Mouse (Mus musculus): Measurements from ENCODE around the gene Ctrb1. TPM values are rescaled to one million over a fixed set of nuclear protein-coding genes. Genes with fewer than 3 reads are reported as not detected.
A peak's percentile ranks its signal among the peaks of the same experiment; 100 is the strongest.

Gene Ctrb1
- polyA plus RNA-seq, 1 experiment from 2014 or later = not detected

GRCm38 (mm10) chr8:111732406-111733085 lies 41.7 kb upstream of the Ctrb1 start:
- no peaks in the 10 kb centered on the region for H3K9me3 ChIP-seq (ENCODE audit: control insufficient read depth, low read length)
- H3K9ac ChIP-seq (ENCODE audit: low read depth, low read length) = peak overlapping the region; percentile 85
- H3K4me3 ChIP-seq (ENCODE audit: low read length) = peak overlapping the region; percentile 81
- no peaks in the 10 kb centered on the region for H3K36me3 ChIP-seq (ENCODE audit: control insufficient read depth, insufficient read depth, low read length)
- 24% methylated on average over 10 of the region's 10 CpGs for WGBS
- no peaks in the 10 kb centered on the region for H3K27me3 ChIP-seq (replicated peaks; ENCODE audit: control insufficient read depth, insufficient read depth, low read length)
- no peak; the same call in 1 of the 2 replicates for ATAC-seq
- H3K4me1 ChIP-seq (ENCODE audit: control insufficient read depth, insufficient read depth, low read depth, low read length) = peaks cover 80% of the 10 kb centered on the region
- peak overlapping the region; percentile 73 for H3K4me2 ChIP-seq (ENCODE audit: low read length)
- H3K27ac ChIP-seq (ENCODE audit: low read depth, low read length) = peak overlapping the region; percentile 86

- Histone ChIP-seq H3K4me1 (ENCODE audit: control insufficient read depth, insufficient read depth, low read depth, low read length) (peaks cover 85% of the 10 kb centered on the region), H3K27me3 (replicated peaks; ENCODE audit: control insufficient read depth, insufficient read depth, low read length) (no peaks in the 10 kb centered on the region), H3K4me3 (ENCODE audit: low read length) (peak overlapping the region; percentile 81), H3K36me3 (ENCODE audit: control insufficient read depth, insufficient read depth, low read length) (no peaks in the 10 kb centered on the region), H3K9ac (ENCODE audit: low read depth, low read length) (peak overlapping the region; percentile 85), H3K27ac (ENCODE audit: low read depth, low read length) (peak overlapping the region; percentile 86), H3K9me3 (ENCODE audit: control insufficient read depth, low read length) (no peaks in the 10 kb centered on the region), H3K4me2 (ENCODE audit: low read length) (peak overlapping the region; percentile 73)
- ATAC-seq = peak; percentile 95
- WGBS = 0% methylated on average over 28 of the region's 41 CpGs
These were observed 41.2 kb upstream of the Ctrb1 start for GRCm38 (mm10) chr8:111732004-111732403.

- ATAC-seq = peak; percentile 43
- peak overlapping the region; percentile 73 for H3K4me2 ChIP-seq (ENCODE audit: low read length)
- no peaks in the 10 kb centered on the region for H3K36me3 ChIP-seq (ENCODE audit: control insufficient read depth, insufficient read depth, low read length)
- no peaks in the 10 kb centered on the region for H3K9me3 ChIP-seq (ENCODE audit: control insufficient read depth, low read length)
- WGBS = under 1% methylated on average over 30 of the region's 39 CpGs
- H3K27ac ChIP-seq (ENCODE audit: low read depth, low read length) = peak overlapping the region; percentile 86
- peak overlapping the region; percentile 85 for H3K9ac ChIP-seq (ENCODE audit: low read depth, low read length)
- H3K4me1 ChIP-seq (ENCODE audit: control insufficient read depth, insufficient read depth, low read depth, low read length) = peaks cover 85% of the 10 kb centered on the region
- no peaks in the 10 kb centered on the region for H3K27me3 ChIP-seq (replicated peaks; ENCODE audit: control insufficient read depth, insufficient read depth, low read length)
- peak overlapping the region; percentile 81 for H3K4me3 ChIP-seq (ENCODE audit: low read length)
These were observed 40.6 kb upstream of the Ctrb1 start for GRCm38 (mm10) chr8:111731231-111731977.

- WGBS = 62% methylated on average over 7 of the region's 7 CpGs
- H3K9me3 ChIP-seq (ENCODE audit: control insufficient read depth, low read length) = no peaks in the 10 kb centered on the region
- no peak for ATAC-seq
These were observed 38.7 kb upstream of the Ctrb1 start for GRCm38 (mm10) chr8:111729233-111730170.

GRCm38 (mm10) chr8:111728481-111728880 lies 37.7 kb upstream of the Ctrb1 start:
- no peaks in the 10 kb centered on the region for H3K9me3 ChIP-seq (ENCODE audit: control insufficient read depth, low read length)
- H3K4me1 ChIP-seq (ENCODE audit: control insufficient read depth, insufficient read depth, low read depth, low read length) = peaks cover 60% of the 10 kb centered on the region
- H3K4me2 ChIP-seq (ENCODE audit: low read length) = no peak overlapping the region
- no peaks in the 10 kb centered on the region for H3K36me3 ChIP-seq (ENCODE audit: control insufficient read depth, insufficient read depth, low read length)
- H3K27me3 ChIP-seq (replicated peaks; ENCODE audit: control insufficient read depth, insufficient read depth, low read length) = no peaks in the 10 kb centered on the region
- ATAC-seq = no peak
- no peak overlapping the region for H3K9ac ChIP-seq (ENCODE audit: low read depth, low read length)
- H3K4me3 ChIP-seq (ENCODE audit: low read length) = no peak overlapping the region
- WGBS = 66% methylated on average over 5 of the region's 5 CpGs
- no peak overlapping the region for H3K27ac ChIP-seq (ENCODE audit: low read depth, low read length)

More at GRCm38 (mm10) chr8:111729233-111730170, 38.7 kb upstream of the Ctrb1 start:
- no peaks in the 10 kb centered on the region for H3K36me3 ChIP-seq (ENCODE audit: control insufficient read depth, insufficient read depth, low read length)
- H3K9ac ChIP-seq (ENCODE audit: low read depth, low read length) = no peak overlapping the region; the same call in 1 of the 2 replicates
- H3K27me3 ChIP-seq (replicated peaks; ENCODE audit: control insufficient read depth, insufficient read depth, low read length) = no peaks in the 10 kb centered on the region
- no peak overlapping the region for H3K27ac ChIP-seq (ENCODE audit: low read depth, low read length)
- H3K4me1 ChIP-seq (ENCODE audit: control insufficient read depth, insufficient read depth, low read depth, low read length) = peaks cover 70% of the 10 kb centered on the region
- no peak overlapping the region for H3K4me2 ChIP-seq (ENCODE audit: low read length)
- no peak overlapping the region for H3K4me3 ChIP-seq (ENCODE audit: low read length)

GRCm38 (mm10) chr8:111727553-111727952 lies 36.7 kb upstream of the Ctrb1 start:
- no peak overlapping the region for H3K4me3 ChIP-seq (ENCODE audit: low read length)
- 77% methylated on average over 4 of the region's 4 CpGs for WGBS
- H3K36me3 ChIP-seq (ENCODE audit: control insufficient read depth, insufficient read depth, low read length) = no peaks in the 10 kb centered on the region
- H3K9me3 ChIP-seq (ENCODE audit: control insufficient read depth, low read length) = no peaks in the 10 kb centered on the region
- no peak overlapping the region for H3K9ac ChIP-seq (ENCODE audit: low read depth, low read length)
- peaks cover 51% of the 10 kb centered on the region for H3K4me1 ChIP-seq (ENCODE audit: control insufficient read depth, insufficient read depth, low read depth, low read length)
- ATAC-seq = no peak
- no peak overlapping the region for H3K4me2 ChIP-seq (ENCODE audit: low read length)
- no peaks in the 10 kb centered on the region for H3K27me3 ChIP-seq (replicated peaks; ENCODE audit: control insufficient read depth, insufficient read depth, low read length)
- H3K27ac ChIP-seq (ENCODE audit: low read depth, low read length) = no peak overlapping the region

GRCm38 (mm10) chr8:111726102-111726900 lies 35.5 kb upstream of the Ctrb1 start:
- 55% methylated on average over 7 of the region's 7 CpGs for WGBS
- Histone ChIP-seq H3K4me3 (ENCODE audit: low read length) (no peak overlapping the region), H3K9me3 (ENCODE audit: control insufficient read depth, low read length) (no peaks in the 10 kb centered on the region), H3K36me3 (ENCODE audit: control insufficient read depth, insufficient read depth, low read length) (no peaks in the 10 kb centered on the region), H3K4me1 (ENCODE audit: control insufficient read depth, insufficient read depth, low read depth, low read length) (peaks cover 45% of the 10 kb centered on the region), H3K9ac (ENCODE audit: low read depth, low read length) (no peak overlapping the region; the same call in 1 of the 2 replicates), H3K27ac (ENCODE audit: low read depth, low read length) (peak overlapping the region; percentile 34; the same call in 1 of the 2 replicates), H3K27me3 (replicated peaks; ENCODE audit: control insufficient read depth, insufficient read depth, low read length) (no peaks in the 10 kb centered on the region), H3K4me2 (ENCODE audit: low read length) (peak overlapping the region; percentile 7; the same call in 1 of the 2 replicates)
- ATAC-seq = peak; percentile 89

- Histone ChIP-seq H3K27ac (ENCODE audit: low read depth, low read length) (no peak overlapping the region), H3K9ac (ENCODE audit: low read depth, low read length) (no peak overlapping the region), H3K36me3 (ENCODE audit: control insufficient read depth, insufficient read depth, low read length) (peaks cover 5% of the 10 kb centered on the region; the same call in 1 of the 2 replicates), H3K4me2 (ENCODE audit: low read length) (no peak overlapping the region), H3K9me3 (ENCODE audit: control insufficient read depth, low read length) (no peaks in the 10 kb centered on the region), H3K27me3 (replicated peaks; ENCODE audit: control insufficient read depth, insufficient read depth, low read length) (no peaks in the 10 kb centered on the region), H3K4me3 (ENCODE audit: low read length) (no peak overlapping the region), H3K4me1 (ENCODE audit: control insufficient read depth, insufficient read depth, low read depth, low read length) (peaks cover 35% of the 10 kb centered on the region)
- no peak for ATAC-seq
- 95% methylated on average over 6 of the region's 6 CpGs for WGBS
These were observed 34.5 kb upstream of the Ctrb1 start for GRCm38 (mm10) chr8:111725341-111725740.
